Mouse (Mus musculus) layer of hippocampus, postnatal 25 days (tissue): ENCODE data around the gene Plod3. TPM values are rescaled to one million over a fixed set of nuclear protein-coding genes. Genes with fewer than 3 reads are reported as not detected.

ENCODE experiments used
- DNase-seq, 2 experiments: peaks; one replicate each; pipeline ENCODE4 v3.0.0; 2022; ENCODE audit warnings: mixed read lengths in 2 of 2, low spot score in 1 of 2; ENCODE audit errors: extremely low spot score in 1 of 2
- total RNA-seq, 2 experiments: library from RNA; stranded (reverse); gene quantifications; 2 replicates each; pipeline ENCODE4 v1.2.3; 2021

The Plod3 gene
- total RNA-seq, 2 experiments from 2014 or later: 35.0 to 39.8 TPM

DNA sequence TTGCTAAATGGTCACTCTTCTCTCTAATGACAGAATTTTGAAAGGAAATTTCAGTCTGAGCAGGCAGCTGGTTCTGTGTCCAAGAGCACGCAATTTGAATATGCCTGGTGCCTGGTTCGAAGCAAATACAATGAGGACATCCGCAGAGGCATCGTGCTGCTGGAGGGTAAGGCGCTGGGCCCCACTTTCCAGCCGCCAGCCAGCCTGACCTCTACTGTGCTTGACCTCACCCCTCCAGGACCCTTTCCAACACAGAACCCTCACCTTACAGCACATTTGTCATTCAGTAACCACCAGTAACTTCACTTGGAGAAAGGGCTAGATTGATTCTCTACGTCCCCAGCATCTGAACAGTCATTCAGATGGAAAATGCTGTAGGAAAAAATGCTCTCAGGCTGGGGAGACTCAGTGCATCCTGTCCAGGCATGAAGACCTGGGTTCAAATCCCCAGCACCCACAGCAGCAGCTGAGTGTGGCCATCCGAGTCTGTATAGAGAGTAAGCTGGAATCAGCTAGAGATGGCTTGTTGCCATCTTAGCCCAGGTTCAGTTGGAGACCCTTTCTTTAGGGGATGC lies 23.8 kb upstream of the Plod3 start:
- DNase-seq: no peak

DNA sequence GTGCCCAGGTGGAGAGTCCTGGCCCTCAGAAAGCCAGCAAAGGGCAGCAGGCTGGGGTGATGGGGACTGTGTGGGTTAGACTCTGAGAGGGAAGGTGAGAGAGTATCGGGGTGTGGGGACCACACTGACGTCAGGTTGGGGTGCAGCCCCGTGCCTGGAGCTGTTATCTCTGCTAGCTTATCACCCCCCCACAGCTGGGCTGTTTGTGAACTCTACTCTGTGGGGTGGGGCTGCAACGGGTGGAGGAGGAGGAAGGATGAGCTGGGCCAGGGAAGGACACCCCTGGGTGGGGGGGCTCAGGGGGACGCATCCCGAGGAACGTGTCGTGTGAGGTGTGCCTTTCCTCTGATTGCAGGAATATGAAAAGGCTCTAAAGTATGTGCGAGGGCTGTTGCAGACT lies 21.6 kb upstream of the Plod3 start:
- no peak for DNase-seq

DNA sequence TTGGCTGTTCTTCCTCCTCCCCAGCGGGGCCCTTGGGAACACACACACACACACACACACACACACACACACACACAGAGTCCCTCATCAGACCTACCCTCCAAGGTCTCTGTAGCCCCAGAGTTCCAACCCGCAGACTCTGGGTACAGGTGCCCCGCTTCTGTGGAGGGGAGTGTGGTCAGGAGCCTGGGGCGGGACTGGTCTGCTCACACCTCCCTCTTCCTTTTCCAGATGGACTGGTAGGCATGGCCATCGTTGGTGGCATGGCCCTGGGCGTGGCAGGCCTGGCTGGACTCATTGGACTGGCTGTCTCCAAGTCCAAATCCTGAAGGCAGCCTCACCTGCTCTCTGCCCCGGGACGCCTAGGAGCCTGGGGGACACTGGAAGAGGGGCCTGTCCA lies 21.1 kb upstream of the Plod3 start:
- no peak for DNase-seq

DNA sequence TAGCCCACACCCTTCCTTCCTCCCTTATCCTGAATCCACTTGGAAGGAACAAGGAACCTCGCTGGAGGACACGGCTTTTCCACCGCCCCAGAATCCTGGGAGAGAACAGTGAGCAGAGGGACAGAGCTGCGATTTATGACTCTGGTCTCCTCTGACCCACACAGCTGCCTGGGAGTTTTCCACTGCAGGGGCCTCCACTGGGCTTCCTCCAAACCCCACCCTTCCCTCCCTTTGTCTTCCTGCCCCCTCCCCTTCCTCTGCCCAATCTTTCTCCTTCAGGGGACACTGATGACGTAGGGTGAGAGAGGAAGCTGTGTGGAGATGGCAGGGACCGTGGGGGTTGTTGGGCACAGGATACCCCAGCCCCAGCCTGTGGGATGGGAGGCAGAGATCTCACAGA lies 20.5 kb upstream of the Plod3 start, which contains the start of gene Cldn15:
Cldn15 (plus strand) TSS at position 286 of the 400 bp plus-strand sequence.
- no peak for DNase-seq

DNA sequence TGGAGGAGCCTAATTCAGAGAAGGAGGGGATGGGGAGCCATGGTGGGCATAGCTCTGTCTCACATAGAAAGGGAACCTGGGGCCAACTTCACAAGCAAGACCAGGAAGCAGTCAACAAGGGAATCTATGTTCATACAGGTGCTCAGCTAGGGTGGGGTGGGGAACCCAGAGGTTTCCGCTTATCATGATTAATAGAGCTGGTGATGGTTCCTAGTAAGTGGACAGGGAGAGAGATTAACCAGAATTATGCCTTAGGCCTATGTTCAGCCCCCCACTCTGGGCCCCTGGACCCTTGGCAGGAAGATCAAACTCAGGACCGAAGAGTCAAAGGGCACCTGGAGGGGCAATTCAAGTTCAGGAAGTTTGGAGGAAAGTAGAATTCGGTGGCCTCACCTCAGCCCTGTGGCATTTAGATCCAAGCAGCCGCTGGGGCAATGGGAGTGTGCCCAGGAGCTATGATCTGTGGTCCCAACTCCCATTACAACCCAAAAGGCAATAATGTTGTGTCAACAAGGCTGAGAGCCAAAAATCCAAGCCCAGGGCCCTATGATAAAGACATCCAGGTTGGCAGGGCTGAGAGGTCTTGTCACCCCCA lies 19.9 kb upstream of the Plod3 start:
- no peak for DNase-seq

DNA sequence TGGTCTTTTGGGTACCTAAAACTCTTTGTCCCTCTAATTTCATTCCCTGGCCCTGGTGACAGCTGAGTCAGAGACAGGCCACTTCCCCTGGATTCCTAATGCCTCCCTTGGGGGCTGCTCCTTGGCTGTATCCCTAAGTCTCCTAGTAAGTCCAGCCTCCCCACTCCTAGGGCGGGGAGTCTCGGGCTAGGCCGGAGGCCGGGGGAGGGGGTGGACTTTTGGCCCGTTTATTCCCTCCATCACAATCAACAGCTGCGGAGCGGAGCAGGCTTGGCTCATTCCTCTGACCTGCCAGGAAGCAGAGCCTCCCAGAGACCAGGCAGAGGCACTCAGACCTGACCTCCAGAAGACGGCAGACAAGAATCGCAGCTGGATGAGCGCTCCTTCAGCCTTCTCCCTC lies 19.2 kb upstream of the Plod3 start:
- no peak for DNase-seq

DNA sequence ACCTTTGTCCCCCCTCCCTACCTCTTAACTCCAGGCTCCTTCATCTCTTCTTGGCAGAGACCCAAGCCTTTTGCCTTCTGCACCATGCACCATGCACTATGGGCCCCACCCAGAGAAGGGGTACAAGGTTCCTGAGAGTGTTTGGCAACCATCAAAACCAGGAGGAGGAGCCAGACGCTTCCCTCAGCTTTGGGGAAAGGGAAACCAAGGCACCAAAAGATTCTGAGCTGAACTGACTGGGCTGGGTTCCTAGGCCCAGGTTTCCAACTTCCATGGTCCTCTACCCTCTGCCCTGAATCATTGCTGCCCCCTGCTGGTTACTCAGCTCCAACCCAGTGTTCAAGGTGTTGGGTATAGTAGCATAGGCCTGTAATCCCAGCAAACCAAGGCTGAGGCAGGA lies 16.1 kb upstream of the Plod3 start:
- peak in 1 of 2 experiments; percentile 67 for DNase-seq

DNA sequence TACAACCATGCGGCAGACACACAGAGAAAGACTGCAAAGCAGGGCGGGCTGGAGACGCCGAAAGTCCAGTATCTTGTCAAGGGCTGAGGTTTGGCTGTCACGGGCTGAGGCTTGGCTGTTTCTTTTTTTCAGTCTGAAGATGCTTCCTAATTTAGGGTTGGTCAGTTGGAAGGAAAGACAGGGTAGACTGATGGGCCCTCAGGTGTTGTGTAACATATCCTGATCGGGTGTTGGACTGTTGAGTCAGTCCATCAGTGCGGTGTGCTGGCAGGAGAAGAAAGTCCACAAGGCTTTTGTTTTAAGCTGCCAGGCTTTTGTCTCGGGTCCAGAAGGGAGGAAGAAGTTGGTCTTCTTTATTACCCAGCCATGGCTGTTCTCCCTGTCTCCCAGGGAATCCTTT lies 13.1 kb upstream of the Plod3 start:
- DNase-seq: no peak

DNA sequence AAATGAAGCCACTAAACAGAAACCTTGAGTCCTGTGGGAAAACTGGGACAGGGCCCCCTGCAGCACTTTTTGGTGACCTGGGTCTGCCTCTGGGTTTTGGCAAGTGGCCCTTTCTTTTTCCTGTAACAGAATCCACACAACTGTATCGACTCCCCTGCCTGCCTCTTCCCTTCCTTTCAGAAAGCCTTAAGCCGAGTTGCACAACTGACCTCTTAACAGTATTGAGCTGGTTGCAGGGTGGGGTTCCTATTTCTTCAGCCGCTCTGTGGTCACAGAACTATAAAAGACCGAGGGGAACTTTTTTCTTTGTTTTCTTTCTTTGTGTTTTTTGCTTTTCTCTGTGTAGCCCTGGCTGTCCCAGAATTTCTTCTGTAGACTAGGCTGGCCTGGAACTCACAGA lies 9.1 kb upstream of the Plod3 start:
- DNase-seq: no peak

DNA sequence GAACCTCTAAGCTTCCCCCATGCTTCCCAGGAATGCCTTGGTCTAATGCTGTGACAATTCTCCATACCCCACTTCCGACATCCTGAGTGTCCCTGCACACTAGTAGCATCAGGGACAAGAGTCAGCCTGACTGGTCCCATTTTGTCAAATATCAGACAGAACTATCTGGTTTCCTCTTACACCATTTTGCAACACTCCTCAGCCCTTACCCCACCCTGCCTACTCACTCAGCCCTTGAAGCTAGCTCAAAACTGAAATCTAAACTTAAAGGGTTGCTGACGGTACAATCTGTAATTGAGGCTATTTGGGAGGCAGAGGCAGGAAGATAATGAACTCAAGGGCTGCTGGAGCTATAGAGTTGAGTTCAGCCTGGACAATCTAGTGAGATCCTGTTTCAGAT lies 7.1 kb upstream of the Plod3 start:
- DNase-seq: no peak

DNA sequence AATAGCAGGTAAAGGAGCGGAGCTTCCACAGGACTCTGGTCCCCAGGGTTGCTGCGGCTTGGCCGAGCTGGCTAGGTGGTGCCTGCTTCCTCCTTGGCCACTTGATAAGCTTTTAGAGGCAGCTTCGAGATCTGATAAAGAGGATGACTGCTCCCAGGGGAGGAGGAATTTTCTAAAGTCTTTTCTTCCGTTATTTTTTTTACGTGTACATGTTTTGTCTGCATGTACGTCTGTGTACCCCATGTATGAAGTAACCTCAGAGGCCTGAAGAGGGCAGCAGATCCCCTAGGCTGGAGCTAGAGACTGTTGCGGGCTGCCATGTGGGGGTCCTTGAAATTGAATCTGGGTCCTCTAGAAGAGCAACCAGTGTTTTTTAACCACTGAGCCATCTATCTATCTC lies 5.8 kb upstream of the Plod3 start:
- no peak for DNase-seq

DNA sequence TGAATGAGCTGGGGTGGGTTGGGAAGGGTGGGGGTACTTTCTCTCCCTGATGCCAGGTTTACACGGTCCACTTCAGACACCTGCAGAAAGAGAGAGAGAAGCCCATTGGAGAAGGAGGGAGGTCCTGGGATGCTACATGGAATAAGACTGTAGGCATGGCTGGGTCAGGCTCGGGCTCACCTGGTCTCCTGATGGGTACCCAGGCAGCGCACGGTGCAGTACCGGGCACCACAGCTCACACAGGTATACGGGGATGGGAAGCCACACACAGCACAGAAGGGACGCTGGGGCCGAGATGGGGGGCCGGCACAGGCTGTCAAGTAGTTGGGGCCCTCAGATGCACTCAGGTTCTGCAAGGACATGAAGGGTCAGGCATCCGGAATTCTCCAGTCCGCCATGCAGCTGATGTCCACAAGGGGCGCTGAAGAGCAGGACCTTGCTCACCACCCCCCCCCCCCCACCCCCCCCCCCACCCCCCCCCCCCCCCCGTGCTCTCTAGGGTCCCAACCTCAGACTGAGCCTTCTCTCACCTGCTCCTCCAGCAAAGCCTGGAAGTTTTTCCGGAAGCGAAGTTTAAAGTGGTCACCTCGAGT lies 4.4 kb upstream of the Plod3 start:
- DNase-seq: peak in 1 of 2 experiments; percentile 69

DNA sequence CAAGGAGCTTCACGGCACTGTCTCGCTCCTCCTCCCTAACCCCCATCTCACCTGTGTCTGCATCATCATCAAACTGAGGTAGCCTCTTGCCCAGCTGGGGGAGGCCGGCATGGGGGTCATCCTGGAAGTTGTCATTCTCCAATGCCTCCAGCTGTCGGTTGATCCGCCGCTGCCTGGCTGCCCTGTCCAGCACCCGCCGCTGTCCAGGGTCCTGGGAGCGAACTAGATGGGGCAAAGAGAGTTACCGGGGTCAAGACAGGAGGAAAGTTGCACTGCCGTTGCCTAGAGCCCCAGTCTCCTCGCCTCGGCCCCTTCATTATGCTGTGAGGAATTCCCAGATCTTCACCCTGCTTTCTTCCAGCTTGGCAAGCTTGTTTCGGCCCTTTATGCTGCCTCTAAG lies 2.0 kb upstream of the Plod3 start:
- no peak for DNase-seq

DNA sequence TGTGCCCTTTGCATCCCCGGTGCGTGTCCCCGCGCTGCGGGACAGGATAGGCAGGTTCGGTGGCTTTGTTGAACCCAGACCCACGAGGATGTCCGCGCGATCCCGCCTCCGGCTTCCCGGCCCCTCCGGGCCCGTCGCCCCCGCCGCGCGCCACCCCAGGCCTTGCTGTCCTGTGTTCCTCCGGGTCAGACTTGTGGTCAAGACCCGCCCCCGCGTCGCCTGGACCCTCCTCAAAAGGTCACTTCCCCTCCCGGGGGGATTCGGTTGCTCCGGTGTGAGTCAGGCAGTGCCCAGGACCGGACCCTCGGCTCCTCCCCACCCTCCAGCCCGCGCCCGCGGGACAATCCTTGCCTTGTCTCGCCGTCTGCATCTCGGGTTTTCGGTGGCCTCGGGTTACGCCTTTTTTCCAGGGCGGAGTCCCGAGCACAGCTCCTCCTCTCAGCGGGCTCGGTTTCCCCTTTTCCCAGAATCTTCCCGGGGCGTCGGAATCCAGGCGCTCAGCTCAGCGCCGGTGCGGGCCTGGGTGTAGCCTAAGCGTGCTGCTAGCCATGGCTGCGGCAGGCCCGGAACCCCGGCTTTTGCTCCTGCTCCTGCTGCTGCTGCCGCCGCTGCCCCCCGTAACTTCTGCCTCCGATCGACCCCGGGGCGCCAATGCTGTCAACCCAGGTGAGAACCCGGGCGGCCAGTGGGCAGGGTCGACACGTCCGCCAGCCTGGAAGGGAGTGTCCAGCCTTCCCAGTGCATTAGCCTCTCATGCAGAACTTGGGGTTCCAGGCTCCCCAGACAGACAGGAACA lies 517 bp downstream of the Plod3 start:
- DNase-seq: peak; percentile 63 to 79

DNA sequence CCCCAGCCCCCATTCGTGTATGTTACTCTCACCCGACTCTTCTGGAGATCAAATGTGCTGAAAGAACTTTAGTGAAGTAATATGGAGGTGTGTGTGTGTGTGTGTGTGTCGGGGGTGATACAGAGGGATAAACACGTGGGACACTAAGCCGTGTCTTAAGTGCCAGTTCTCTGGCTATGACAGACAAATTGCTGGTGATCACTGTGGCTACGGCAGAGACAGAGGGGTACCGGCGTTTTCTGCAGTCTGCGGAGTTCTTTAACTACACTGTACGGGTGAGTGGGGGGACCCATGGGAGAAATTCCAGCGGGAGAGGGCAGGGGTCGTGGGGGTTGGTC lies 1.1 kb downstream of the Plod3 start, which contains the start of gene Znhit1:
Znhit1 (minus strand) TSS at position 88 of the 338 bp plus-strand sequence.
- no peak for DNase-seq

DNA sequence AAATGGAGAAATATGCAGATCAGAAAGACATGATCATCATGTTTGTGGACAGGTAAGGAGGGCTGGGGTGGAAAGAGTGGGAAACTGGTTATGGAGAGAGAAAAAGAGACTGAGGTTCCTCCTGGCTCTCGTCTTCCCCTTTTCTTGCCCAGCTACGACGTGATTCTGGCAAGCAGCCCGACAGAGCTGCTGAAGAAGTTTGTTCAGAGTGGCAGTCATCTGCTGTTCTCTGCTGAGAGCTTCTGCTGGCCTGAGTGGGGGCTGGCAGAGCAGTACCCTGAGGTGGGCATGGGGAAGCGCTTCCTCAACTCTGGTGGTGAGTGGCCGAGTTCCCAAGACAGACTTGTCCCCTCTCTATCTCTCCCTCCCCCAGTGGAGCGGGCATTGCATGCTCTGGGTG lies 1.6 kb downstream of the Plod3 start:
- peak in 1 of 2 experiments; percentile 44 for DNase-seq

DNA sequence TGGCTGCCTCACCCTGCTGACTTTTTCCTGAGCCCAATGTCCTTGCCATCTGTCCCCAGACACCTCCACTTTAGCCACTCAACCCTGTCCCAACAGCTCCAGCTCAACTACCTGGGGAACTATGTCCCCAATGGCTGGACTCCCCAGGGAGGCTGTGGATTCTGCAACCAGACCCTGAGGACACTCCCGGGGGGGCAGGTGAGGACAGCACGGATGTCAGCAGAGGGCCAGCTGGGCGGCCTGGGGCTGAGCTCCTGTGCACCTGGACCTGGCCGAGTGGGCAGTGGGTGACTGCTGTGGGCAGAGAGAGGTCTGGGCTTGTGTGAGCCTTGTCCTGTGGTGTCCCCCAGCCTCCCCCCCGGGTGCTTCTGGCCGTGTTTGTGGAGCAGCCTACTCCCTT lies 3.0 kb downstream of the Plod3 start:
- DNase-seq: no peak

DNA sequence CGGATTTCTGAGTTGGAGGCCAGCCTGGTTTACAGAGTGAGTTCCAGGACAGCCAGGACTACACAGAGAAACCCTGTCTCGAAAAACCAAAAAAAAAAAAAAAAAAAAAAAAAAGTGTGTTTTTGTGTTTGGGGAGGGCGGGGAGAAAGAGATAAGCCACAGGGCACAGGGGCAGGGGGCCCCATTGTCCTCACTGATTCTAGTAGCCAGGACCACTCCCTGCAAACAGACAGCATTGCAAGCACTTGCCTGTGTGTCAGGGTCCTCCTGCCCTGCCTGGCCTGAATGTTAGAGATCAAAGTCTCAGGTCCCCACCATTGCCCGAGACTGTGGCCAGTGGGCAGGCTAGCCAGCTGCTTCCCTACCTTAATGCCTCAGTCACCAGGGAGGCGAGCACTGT lies 12.6 kb downstream of the Plod3 start:
- no peak for DNase-seq

DNA sequence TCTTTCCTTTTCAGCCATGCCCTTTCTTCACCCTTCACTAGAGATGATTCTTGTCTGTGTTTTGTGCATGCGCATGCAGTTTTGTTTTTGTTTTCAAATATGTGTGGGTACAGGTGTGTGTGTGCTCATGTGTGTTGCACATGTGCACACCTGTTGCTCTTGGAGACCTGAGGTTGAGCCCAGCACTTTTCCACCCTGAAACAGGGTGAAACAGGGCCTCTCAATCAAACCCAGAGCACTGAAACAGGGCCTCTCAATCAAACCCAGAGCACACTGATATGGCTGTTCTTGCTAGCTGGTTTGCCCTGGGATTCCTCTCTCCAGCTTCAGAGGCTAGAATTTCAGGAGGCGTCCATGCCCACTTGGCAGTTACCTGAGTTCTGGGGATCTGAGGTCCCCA lies 13.8 kb downstream of the Plod3 start:
- DNase-seq: no peak

DNA sequence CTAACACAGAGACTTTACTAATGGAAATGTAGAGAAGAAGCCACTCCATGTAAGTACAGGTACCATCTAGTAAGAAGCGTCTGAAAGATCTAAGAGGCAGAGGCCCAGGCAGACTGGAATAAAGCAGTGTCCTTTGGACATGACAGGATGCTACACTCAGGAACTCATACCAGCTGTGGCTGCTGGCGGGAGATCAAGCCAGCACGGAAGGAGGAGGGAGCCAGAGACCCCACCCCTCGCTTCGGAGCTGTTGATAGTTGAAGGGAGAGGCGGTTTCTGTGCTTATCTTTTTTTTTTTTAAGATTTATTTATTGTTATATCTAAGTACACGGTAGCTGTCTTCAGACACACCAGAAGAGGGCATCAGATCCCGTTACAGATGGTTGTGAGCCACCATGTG lies 20.5 kb downstream of the Plod3 start:
- no peak for DNase-seq

DNA sequence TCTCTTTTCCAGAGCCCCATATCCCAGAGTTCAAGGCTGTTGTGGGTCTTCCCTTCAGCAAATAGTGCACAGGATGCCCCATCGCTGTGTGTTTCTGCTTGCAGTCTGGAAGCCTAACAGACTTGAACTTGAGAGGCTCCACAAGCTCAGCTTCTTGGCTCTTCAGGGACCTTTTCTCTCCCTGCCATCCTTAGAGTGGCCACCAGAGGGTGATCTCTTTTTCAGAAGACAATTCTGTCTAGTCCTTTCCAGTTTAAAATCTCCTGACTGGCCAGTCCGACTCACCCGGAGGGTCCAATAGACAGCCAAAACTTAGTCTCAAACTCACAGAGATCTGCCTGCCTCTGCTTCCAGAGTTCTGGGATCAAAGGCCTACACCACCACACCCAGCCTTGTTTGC lies 23.2 kb downstream of the Plod3 start:
- peak in 1 of 2 experiments; percentile 62 for DNase-seq
